Mouse (Mus musculus): Measurements from ENCODE around the gene Adgrl1. TPM values are rescaled to one million over a fixed set of nuclear protein-coding genes. Genes with fewer than 3 reads are reported as not detected.
"Not testable (repeated sequence)": the region's sequence is repeated elsewhere in the genome, so short reads cannot be mapped to it uniquely, and the experiment has no call there.

Adgrl1 gene
- polyA plus RNA-seq, 1 experiment = 81.1 TPM

GRCm38 (mm10) chr8:83978200-83978599 is 78.3 kb downstream of the Adgrl1 start:
- WGBS = 64% methylated on average over 9 of the region's 9 CpGs
- no peak for TF ChIP-seq POLR2A (IDR thresholded peaks at IDR 0.05; ENCODE audit: borderline replicate concordance, extremely low read depth, low read depth, low read length)
- TF ChIP-seq CTCF (IDR thresholded peaks at IDR 0.05; ENCODE audit: insufficient read depth, low read length) = no peak
- DNase-seq = no peak
- H3K4me1 ChIP-seq (ENCODE audit: control insufficient read depth, insufficient read depth, low read length) = peaks cover 18% of the 10 kb centered on the region
- H3K4me3 ChIP-seq (replicated peaks; ENCODE audit: extremely low read depth, low read depth, low read length) = no peak overlapping the region

- WGBS = 96% methylated on average over 1 of the region's 1 CpGs
- DNase-seq = no peak
- Histone ChIP-seq H3K4me3 (replicated peaks; ENCODE audit: extremely low read depth, low read depth, low read length) (no peak overlapping the region), H3K4me1 (ENCODE audit: control insufficient read depth, insufficient read depth, low read length) (peaks cover 11% of the 10 kb centered on the region)
- TF ChIP-seq CTCF (IDR thresholded peaks at IDR 0.05; ENCODE audit: insufficient read depth, low read length) (no peak), POLR2A (IDR thresholded peaks at IDR 0.05; ENCODE audit: borderline replicate concordance, extremely low read depth, low read depth, low read length) (no peak)
Observed at GRCm38 (mm10) chr8:83980250-83980649, 80.3 kb downstream of the Adgrl1 start.

DNA sequence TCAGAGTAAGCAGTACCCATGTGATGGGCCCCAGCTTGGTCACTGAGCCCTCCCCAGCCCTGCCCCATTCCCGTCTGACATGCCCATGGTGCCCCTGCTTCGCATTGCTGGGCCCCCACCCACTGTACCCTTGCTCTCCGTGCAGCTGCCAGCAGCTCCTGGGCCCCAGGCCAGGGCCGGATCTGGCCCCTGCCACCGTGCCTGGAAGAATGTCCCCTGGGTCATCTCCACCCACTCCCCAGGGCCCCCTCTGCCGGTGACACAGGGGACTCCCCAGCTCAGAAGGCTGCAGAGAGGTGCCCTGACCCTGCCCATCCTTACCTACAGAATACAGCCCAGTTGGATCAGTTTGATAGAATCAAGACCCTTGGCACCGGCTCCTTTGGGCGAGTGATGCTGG is 80.9 kb downstream of the Adgrl1 start:
- TF ChIP-seq CTCF (IDR thresholded peaks at IDR 0.05; ENCODE audit: insufficient read depth, low read length) (no peak), POLR2A (IDR thresholded peaks at IDR 0.05; ENCODE audit: borderline replicate concordance, extremely low read depth, low read depth, low read length) (no peak)
- 72% methylated on average over 8 of the region's 8 CpGs for WGBS
- Histone ChIP-seq H3K4me1 (ENCODE audit: control insufficient read depth, insufficient read depth, low read length) (peaks cover 11% of the 10 kb centered on the region), H3K4me3 (replicated peaks; ENCODE audit: extremely low read depth, low read depth, low read length) (no peak overlapping the region)
- no peak for DNase-seq

GRCm38 (mm10) chr8:83981533-83981932 is 81.6 kb downstream of the Adgrl1 start:
- H3K4me3 ChIP-seq (replicated peaks; ENCODE audit: extremely low read depth, low read depth, low read length) = no peak overlapping the region
- WGBS = 94% methylated on average over 7 of the region's 7 CpGs
- peaks cover 11% of the 10 kb centered on the region for H3K4me1 ChIP-seq (ENCODE audit: control insufficient read depth, insufficient read depth, low read length)
- DNase-seq = no peak
- TF ChIP-seq CTCF (IDR thresholded peaks at IDR 0.05; ENCODE audit: insufficient read depth, low read length) (no peak), POLR2A (IDR thresholded peaks at IDR 0.05; ENCODE audit: borderline replicate concordance, extremely low read depth, low read depth, low read length) (no peak)

DNA sequence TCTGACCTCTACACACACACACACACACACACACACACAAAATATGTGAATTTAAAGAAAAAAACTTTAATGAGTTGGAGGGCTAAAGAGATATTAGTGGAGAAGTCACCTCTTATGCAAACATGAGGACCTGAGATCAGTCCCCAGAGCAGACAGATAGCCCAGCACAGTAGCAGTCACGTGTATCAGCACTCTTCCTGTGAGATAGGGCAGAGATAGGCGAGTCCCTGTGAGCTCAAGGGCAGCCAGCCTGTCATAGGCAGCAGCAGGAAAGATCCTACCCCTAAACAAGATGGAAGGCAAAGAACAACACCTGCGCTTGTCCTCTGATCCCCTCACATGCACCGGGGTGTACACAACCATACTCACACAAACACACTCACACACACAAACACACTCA is 82.5 kb downstream of the Adgrl1 start:
- 76% methylated on average over 4 of the region's 4 CpGs for WGBS
- TF ChIP-seq POLR2A (IDR thresholded peaks at IDR 0.05; ENCODE audit: borderline replicate concordance, extremely low read depth, low read depth, low read length) = no peak
- TF ChIP-seq CTCF (IDR thresholded peaks at IDR 0.05; ENCODE audit: insufficient read depth, low read length) = no peak
- Histone ChIP-seq H3K4me1 (ENCODE audit: control insufficient read depth, insufficient read depth, low read length) (peaks cover 4% of the 10 kb centered on the region), H3K4me3 (replicated peaks; ENCODE audit: extremely low read depth, low read depth, low read length) (no peak overlapping the region)
- no peak for DNase-seq

DNA sequence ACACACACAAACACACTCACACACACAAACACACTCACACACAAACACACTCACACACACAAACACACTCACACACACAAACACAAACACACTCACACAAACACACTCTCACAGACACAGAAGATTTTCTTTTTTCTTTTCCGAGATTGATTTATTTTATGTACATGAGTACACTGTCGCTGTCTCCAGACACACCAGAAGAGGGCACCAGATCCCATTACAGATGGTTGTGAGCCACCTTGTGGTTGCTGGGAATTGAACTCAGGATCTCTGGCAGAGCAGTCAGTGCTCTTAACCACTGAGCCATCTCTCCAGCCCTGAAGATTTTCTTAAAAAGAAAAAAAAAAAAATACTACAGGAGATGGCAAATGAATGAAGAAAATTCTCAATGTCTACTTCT is 83.3 kb downstream of the Adgrl1 start:
- not testable (repeated sequence) for H3K4me1 ChIP-seq (ENCODE audit: control insufficient read depth, insufficient read depth, low read length); DNase-seq; H3K4me3 ChIP-seq (replicated peaks; ENCODE audit: extremely low read depth, low read depth, low read length)
- WGBS = 96% methylated on average over 2 of the region's 2 CpGs

- no peaks in the 10 kb centered on the region for H3K4me1 ChIP-seq (ENCODE audit: control insufficient read depth, insufficient read depth, low read length)
- WGBS = 81% methylated on average over 7 of the region's 7 CpGs
- no peak for TF ChIP-seq POLR2A (IDR thresholded peaks at IDR 0.05; ENCODE audit: borderline replicate concordance, extremely low read depth, low read depth, low read length)
- TF ChIP-seq CTCF (IDR thresholded peaks at IDR 0.05; ENCODE audit: insufficient read depth, low read length) = no peak
- no peak for DNase-seq
- H3K4me3 ChIP-seq (replicated peaks; ENCODE audit: extremely low read depth, low read depth, low read length) = no peak overlapping the region
Observed at GRCm38 (mm10) chr8:83989243-83989642, 89.3 kb downstream of the Adgrl1 start.

GRCm38 (mm10) chr8:83990170-83990569 is 90.3 kb downstream of the Adgrl1 start:
- 94% methylated on average over 14 of the region's 14 CpGs for WGBS
- H3K4me1 ChIP-seq (ENCODE audit: control insufficient read depth, insufficient read depth, low read length) = no peaks in the 10 kb centered on the region
- H3K4me3 ChIP-seq (replicated peaks; ENCODE audit: extremely low read depth, low read depth, low read length) = no peak overlapping the region
- no peak for DNase-seq
- TF ChIP-seq POLR2A (IDR thresholded peaks at IDR 0.05; ENCODE audit: borderline replicate concordance, extremely low read depth, low read depth, low read length) = no peak
- no peak for TF ChIP-seq CTCF (IDR thresholded peaks at IDR 0.05; ENCODE audit: insufficient read depth, low read length)

Other genes with a start within 250 kb of the Adgrl1 start
- 58.6 and 67.0 TPM in 2 replicates for gene Gipc1, start 247.4 kb upstream of the Adgrl1 start, polyA plus RNA-seq (2012; rRNA removed)
- gene Ptger1, start 233.4 kb upstream of the Adgrl1 start, polyA plus RNA-seq (2012; rRNA removed) = 6.8 and 7.8 TPM in 2 replicates
- gene Pkn1, start 200.9 kb upstream of the Adgrl1 start, polyA plus RNA-seq (2012; rRNA removed) = 148 and 168 TPM in 2 replicates
- gene Ddx39, start 184.9 kb upstream of the Adgrl1 start, polyA plus RNA-seq (2012; rRNA removed) = 18.4 and 24.0 TPM in 2 replicates
- gene Adgre5, start 158.8 kb upstream of the Adgrl1 start, polyA plus RNA-seq (2012; rRNA removed) = 557 and 634 TPM in 2 replicates
- 1.7 and 2.0 TPM in 2 replicates for gene Gm10644, start 55.1 kb downstream of the Adgrl1 start, polyA plus RNA-seq (2012; rRNA removed)
- gene Asf1b, start 55.4 kb downstream of the Adgrl1 start, polyA plus RNA-seq (2012; rRNA removed) = 7.5 and 7.9 TPM in 2 replicates
- gene Prkaca, start 72.9 kb downstream of the Adgrl1 start, polyA plus RNA-seq (2012; rRNA removed) = 57.0 and 79.9 TPM in 2 replicates
- 37.0 and 37.9 TPM in 2 replicates for gene Samd1, start 97.6 kb downstream of the Adgrl1 start, polyA plus RNA-seq (2012; rRNA removed)
- gene 1700067K01Rik, start 101.4 kb downstream of the Adgrl1 start, polyA plus RNA-seq (2012; rRNA removed) = 0.35 and 0.36 TPM in 2 replicates
- gene 2210011C24Rik, start 112.1 kb downstream of the Adgrl1 start, polyA plus RNA-seq (2012; rRNA removed) = 29.5 and 57.0 TPM in 2 replicates
- 0.42 and 0.89 TPM in 2 replicates for gene Palm3, start 121.4 kb downstream of the Adgrl1 start, polyA plus RNA-seq (2012; rRNA removed)
- 7.5 and 8.4 TPM in 2 replicates for gene Il27ra, start 142.5 kb downstream of the Adgrl1 start, polyA plus RNA-seq (2012; rRNA removed)
- gene Rln3, start 144.9 kb downstream of the Adgrl1 start, polyA plus RNA-seq (2012; rRNA removed) = 0.22 and 0.71 TPM in 2 replicates
- gene Gm10643, start 165.0 kb downstream of the Adgrl1 start, polyA plus RNA-seq (2012; rRNA removed) = 0.71 and 1.0 TPM in 2 replicates
- 29.8 and 30.7 TPM in 2 replicates for gene Rfx1, start 166.7 kb downstream of the Adgrl1 start, polyA plus RNA-seq (2012; rRNA removed)
- 36.1 and 42.5 TPM in 2 replicates for gene Dcaf15, start 204.7 kb downstream of the Adgrl1 start, polyA plus RNA-seq (2012; rRNA removed)
- 1.8 and 2.4 TPM in 2 replicates for gene Podnl1, start 225.9 kb downstream of the Adgrl1 start, polyA plus RNA-seq (2012; rRNA removed)
- 25.9 and 27.7 TPM in 2 replicates for gene Cc2d1a, start 247.8 kb downstream of the Adgrl1 start, polyA plus RNA-seq (2012; rRNA removed)
- 1.0 and 1.1 TPM in 2 replicates for gene 4930432K21Rik, start 247.9 kb downstream of the Adgrl1 start, polyA plus RNA-seq (2012; rRNA removed)